Mouse (Mus musculus) spleen, adult 2 months (tissue): ENCODE results near the gene Dnaja1.

Source experiments
- CTCF ChIP-seq: fragments of 200-500 bp; IDR thresholded peaks from 2 replicates; pipeline ENCODE4 v1.5.1; 2011; ENCODE audit warnings: mild to moderate bottlenecking, inconsistent platforms; ENCODE audit not compliant: insufficient read depth, insufficient read length, insufficient replicate concordance; ENCODE audit errors: extremely low read depth
- POLR2A ChIP-seq: fragments of 200-500 bp; IDR thresholded peaks from 2 replicates; pipeline ENCODE4 v1.6.1; 2011; ENCODE audit warnings: low read depth, low read length, inconsistent platforms

- TF ChIP-seq CTCF (no peak), POLR2A (no peak)
Observed at GRCm38 (mm10) chr4:40786578-40786977, 64.6 kb downstream of the Dnaja1 start.
